Mouse (Mus musculus) R1 (cell line): ENCODE measurements around the gene Sorbs1.

Source experiments
- DNase-seq: peaks from one replicate; pipeline ENCODE4 v3.0.0-alpha.2; 2018; ENCODE audit warnings: low read depth, low spot score

Sorbs1 gene

GRCm38 (mm10) chr19:40513632-40514078, at the start of gene Sorbs1:
Sorbs1 (minus strand) TSS chr19:40513779.
- peak; percentile 95 for DNase-seq

GRCm38 (mm10) chr19:40561521-40561920, 47.9 kb upstream of the Sorbs1 start:
- peak; percentile 62 for DNase-seq

DNA sequence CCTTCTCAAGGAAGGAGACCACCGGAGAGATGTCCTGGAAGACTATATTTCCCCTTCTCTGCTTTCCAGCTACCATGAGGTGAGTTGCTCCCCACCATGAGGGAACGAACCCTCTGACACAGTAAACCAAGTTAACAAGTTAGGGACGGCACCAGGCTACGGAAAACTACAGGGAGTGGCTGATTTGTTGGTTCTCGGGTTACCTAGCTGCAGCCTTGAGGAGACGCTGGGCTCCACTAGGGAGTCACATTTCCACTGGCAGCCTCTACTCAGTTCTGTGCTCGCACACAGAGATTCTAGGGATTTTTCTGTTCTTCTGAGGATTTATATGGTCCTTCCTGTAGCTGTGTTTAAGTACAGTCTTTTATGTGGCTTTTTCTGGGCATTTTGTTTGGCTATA, 42.5 kb upstream of the Sorbs1 start:
- no peak for DNase-seq

- DNase-seq = no peak
Observed at GRCm38 (mm10) chr19:40555136-40555535, 41.6 kb upstream of the Sorbs1 start.

DNA sequence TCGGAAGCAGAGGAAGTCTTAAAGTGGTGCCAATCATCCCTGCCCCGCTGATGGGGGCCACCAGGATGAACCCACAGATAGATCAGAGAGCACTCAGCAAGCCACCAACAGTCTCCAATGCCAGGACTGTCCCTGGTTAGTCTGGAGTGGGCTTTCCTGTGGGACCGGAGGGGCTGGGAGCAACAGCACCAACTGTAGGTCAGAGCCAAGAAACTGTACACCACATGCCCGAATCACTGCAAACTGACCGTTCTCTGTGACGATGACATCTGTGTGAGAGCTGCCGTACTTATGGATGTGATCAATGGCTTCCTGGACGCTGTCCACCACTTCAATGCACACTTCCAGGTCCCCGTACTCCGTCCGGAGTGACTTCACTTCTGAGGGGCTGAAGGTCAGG, 40.8 kb upstream of the Sorbs1 start:
- DNase-seq = no peak

- no peak for DNase-seq
Observed at GRCm38 (mm10) chr19:40553849-40554248, 40.3 kb upstream of the Sorbs1 start.

DNA sequence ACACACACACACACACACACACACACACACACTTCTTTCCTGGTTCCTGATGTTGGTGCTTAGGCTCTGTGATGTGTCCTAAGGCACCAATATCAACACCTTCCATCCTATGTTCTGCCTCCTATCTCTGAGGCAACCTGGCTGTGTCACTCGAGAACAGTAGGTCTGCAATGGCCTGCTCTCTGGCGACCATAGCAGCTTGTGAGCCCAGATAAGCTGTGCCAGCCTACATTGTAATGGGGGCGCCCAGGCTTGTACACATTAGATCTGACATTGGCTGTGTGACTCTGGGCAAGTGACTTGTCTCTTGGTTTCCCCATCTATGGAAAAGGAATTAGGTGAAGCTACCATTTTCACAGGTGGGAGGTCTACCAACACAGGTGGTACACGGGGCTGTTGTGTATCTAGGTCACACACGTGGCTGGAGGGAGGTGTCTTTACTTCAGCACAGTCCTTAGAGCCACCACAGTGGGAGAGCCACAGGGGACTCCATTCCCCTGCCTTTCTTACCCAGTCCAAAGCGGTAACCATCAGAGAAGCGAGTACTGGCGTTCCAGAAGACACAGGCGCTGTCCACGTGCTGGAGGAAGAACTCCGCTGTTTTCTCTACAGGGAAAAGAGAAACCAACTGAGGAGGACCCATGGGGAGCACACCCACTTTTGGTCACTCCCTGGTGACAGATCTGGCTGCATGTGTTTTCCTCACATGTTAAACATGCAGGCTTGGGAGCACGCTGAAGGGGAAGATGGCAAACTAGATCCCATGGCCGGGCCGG, 39.6 kb upstream of the Sorbs1 start:
- DNase-seq = no peak

- DNase-seq = no peak
Observed at GRCm38 (mm10) chr19:40549516-40550135, 36.0 kb upstream of the Sorbs1 start.

GRCm38 (mm10) chr19:40548796-40549515, 35.4 kb upstream of the Sorbs1 start:
- DNase-seq = no peak

DNA sequence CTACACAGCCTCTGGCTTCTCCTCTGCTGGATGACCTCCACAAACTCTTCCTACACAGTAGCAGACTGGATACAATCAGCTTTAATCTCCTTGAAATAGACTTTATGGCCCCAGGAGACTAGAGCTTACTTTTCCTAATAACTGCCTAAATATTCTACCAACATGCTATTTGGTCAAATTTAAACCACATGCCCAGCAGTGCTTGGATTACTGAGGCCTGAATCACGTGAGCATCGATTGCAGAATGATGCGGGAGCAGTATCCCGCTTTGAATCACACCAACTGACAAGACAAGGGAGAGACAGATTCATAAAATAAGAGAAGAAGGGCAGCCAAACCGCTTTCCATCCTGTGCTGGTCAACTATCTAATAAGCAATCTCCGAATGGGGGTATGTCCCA, 34.8 kb upstream of the Sorbs1 start:
- no peak for DNase-seq

- peak; percentile 68 for DNase-seq
Observed at GRCm38 (mm10) chr19:40544856-40545255, 31.3 kb upstream of the Sorbs1 start.

GRCm38 (mm10) chr19:40542776-40543175, 29.2 kb upstream of the Sorbs1 start:
- DNase-seq = no peak

DNA sequence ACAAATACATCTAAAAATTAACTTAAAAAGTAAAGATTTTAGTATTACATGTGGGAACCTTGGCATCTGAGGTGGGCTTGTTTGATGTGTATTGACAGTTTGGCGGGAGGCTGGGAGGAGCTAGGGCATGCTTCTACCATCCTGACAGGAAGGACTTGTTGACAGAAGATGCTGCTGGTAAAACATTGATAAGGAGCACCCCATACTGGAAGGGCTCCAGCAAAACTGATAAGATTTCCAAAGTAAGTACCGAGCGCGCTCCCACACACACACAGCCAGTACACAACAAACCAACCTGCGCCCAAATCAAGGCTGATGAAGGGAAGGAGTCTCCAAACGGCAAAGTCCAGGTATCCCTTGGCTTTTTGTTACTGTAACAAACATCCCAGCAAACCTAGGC, 22.9 kb upstream of the Sorbs1 start:
- no peak for DNase-seq

- no peak for DNase-seq
Observed at GRCm38 (mm10) chr19:40532525-40532924, 18.9 kb upstream of the Sorbs1 start.

GRCm38 (mm10) chr19:40530323-40530722, 16.7 kb upstream of the Sorbs1 start:
- no peak for DNase-seq

DNA sequence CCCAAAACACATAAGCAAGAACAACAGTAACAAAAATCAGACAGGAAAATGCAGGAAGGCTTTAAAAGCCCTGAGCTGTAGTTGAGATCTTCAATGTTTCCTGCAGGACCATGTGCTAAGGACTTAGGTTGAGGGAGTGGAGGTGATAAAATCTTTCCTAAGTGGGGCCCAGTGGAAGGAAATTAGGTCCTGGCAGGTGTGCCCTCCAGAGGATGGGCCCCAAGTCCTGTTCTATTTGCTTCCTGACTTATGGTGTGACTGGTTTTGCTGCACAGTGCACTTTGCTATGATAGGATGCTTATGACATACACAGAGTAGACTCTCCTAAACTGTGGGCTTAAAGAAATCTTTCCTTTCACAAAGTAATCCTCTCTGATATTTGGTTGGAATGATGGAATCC, 14.7 kb upstream of the Sorbs1 start:
- DNase-seq = no peak

DNA sequence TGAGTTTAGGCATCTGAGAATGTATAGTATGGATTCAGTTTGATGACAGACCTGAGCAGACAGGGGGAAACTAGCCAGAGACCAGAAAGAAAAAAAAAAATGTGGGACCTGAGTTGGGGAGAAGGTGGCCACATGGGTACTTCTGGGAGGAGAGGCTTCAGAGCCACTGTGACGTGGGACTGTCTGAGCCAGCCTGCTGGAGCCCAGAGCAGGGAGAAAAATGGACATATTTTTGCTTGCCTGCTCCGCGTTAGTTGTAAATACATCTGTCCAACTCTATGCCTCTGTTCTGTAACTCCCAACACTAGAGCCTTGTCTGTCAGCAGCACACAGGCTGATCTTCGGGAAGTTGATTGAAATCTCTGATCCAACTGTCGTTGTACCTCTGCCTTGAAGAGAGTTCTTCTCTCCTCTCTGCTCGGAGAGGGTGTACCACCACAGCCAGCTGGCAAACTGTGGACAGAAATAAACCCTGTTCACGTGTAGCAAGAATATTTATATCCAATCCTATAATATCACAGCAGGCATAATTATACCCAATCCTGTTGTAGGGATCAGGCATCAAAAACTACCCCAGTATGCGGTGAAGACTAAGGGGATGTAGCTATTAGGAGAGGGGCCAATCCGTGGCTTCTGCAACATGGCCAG, 12.9 kb upstream of the Sorbs1 start:
- no peak for DNase-seq

GRCm38 (mm10) chr19:40523431-40524005, 9.9 kb upstream of the Sorbs1 start:
- no peak for DNase-seq

DNA sequence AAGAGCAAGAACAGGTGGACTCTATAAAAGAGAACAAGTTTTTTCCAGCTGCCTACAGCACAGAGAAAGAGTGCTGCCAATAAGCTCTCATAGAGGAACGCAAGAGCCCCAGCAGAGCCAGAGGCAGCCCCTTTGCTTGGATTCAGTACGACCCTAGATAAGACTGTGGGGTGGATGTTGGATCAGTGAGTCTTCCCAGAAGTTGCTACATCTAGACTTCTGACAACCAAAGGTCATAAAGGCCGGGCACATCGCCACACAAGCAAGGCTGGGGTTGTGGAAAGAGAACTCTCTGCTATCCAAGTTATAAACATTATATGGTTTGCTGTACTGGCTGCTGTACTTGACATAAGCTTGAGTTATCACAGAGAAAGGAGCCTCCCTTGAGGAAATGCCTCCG, 6.8 kb upstream of the Sorbs1 start:
- DNase-seq = no peak

DNA sequence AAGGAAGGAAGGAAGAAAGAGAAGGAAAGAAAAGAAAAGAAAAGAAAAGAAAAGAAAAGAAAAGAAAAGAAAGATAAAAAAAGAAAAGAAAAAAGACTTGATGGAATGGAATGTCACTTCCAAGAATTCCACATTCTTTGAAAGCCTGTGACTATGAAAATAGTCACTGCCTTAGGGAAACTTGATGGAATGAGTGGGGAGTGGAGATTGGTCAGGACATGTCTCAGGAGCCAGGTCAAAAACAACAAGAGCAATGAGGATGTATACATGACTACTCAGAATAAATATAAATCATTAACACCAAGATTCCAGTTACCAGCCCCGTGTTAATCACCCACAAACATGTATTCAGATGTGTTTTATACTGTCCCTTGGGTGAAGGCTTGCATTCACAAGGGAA, 5.1 kb upstream of the Sorbs1 start:
- no peak for DNase-seq

DNA sequence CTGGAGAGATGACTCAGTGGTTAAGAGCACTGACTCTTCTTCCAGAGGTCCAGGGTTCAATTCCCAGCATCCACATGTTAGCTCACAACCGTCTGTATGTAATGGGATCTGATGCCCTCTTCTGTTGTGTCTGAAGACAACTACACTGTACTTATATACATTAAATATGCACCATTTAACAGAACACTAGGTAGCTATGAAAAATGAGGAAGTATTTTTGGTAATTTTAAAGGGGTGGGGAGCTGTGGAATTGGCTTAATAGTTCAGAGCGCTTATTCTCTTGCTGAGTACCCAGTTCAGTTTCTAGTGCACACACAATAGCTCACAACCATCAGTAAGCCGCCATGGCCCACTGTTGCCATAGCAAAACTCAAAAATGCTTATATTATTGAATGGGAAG, 2.0 kb upstream of the Sorbs1 start:
- DNase-seq = no peak

DNA sequence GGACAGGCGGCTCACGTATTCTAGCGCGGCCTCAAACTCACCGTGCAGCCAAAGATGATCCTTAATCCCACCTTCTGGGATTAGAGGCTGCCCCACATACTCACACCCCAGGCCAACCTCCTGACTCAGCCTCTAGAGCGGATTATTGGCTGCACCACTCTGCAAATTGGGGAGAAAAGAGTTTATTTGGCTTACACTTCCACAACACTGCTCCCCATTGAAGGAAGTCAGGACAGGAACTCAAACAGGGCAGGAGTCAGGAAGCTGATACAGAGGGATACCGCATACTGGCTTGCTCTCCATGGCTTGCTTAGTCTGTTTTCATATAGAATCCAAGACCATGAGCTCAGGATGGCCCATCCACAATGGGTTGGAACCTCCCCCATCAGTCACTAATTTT, 797 bp upstream of the Sorbs1 start:
- no peak for DNase-seq
